Mouse (Mus musculus) myocyte (in vitro differentiated cells): ENCODE results near the gene Ucn.
A peak's percentile ranks its signal among the peaks of the same experiment; 100 is the strongest.

ENCODE experiments used
- MAX ChIP-seq: IDR thresholded peaks from one replicate; pipeline ENCODE4 v1.6.1; 2011; ENCODE audit warnings: low read depth, mild to moderate bottlenecking, control low read depth
- MYOD1 ChIP-seq, 3 experiments: IDR thresholded peaks; one replicate each; pipeline ENCODE4 v1.6.1; 2011; ENCODE audit warnings: control low read depth in 2 of 3, low read depth in 2 of 3, mild to moderate bottlenecking in 2 of 3, moderate library complexity in 1 of 3; ENCODE audit not compliant: insufficient read length in 2 of 3, control insufficient read depth in 1 of 3
- POLR2A ChIP-seq: IDR thresholded peaks from one replicate; pipeline ENCODE4 v1.6.1; 2011; ENCODE audit warnings: low read depth, mild to moderate bottlenecking, control low read depth, moderate library complexity; ENCODE audit not compliant: insufficient read length
- USF1 ChIP-seq: IDR thresholded peaks from one replicate; pipeline ENCODE4 v1.6.1; 2011; ENCODE audit warnings: low read depth, mild to moderate bottlenecking, control low read depth, moderate library complexity

- TF ChIP-seq USF1 (no peak), POLR2A (peak; percentile 90), MAX (no peak), MYOD1 (IDR thresholded peaks at IDR 0.05; ENCODE audit: control insufficient read depth in 1 of 3, insufficient read length in 2 of 3, low read depth in 2 of 3) (no peak)
Measured at GRCm38 (mm10) chr5:31179766-31180630, 41.4 kb upstream of the Ucn start, which contains the start of the genes Gm29609 and Gtf3c2.
